Mouse (Mus musculus) spleen, adult 2 months (tissue): ENCODE measurements at regions not wholly inside any gene's neighbourhood (a gene's known extent, or its start where the extent isn't known, plus 50 kb on each side); places are given as distances from the start of the nearest gene placed in this dataset.

Experiments used
- CTCF ChIP-seq: fragments of 200-500 bp; IDR thresholded peaks from 2 replicates; pipeline ENCODE4 v1.5.1; 2011; ENCODE audit warnings: mild to moderate bottlenecking, inconsistent platforms; ENCODE audit not compliant: insufficient read depth, insufficient read length, insufficient replicate concordance; ENCODE audit errors: extremely low read depth
- POLR2A ChIP-seq: fragments of 200-500 bp; IDR thresholded peaks from 2 replicates; pipeline ENCODE4 v1.6.1; 2011; ENCODE audit warnings: low read depth, low read length, inconsistent platforms

DNA sequence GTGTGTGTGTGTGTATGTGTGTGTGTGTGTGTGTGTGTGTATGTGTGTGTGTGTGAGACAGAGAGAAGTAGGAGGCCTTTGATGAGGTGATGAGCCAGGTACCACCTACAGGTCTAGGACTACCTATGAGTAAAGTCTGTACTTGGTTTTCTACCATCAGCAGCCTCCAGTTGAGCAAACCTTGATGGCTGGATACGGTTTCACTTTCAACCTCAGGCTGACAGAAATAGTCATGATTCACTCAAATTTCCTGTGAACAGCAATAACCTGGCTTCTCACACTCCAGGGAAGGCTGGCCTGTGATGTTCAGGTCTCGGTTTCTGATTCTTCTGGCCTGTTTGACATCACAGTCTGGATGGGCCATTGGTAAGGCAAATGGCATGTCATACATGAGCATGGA is 226.1 kb downstream of the Cog6 start:
- no peak for TF ChIP-seq POLR2A
- no peak for TF ChIP-seq CTCF
